Mouse (Mus musculus) duodenum, adult 2 months (tissue): Measurements from ENCODE around the gene Pianp. TPM values are rescaled to one million over a fixed set of nuclear protein-coding genes. Genes with fewer than 3 reads are reported as not detected.

Experiments used
- polyA plus RNA-seq: library from polyadenylated mRNA; depleted of rRNA; stranded (reverse); fragments of >200 nt; gene quantifications from 2 replicates; pipeline ENCODE4 v1.2.3, GENCODE M21; 2012; ENCODE audit warnings: low replicate concordance; rRNA removed

Gene Pianp
- polyA plus RNA-seq: 3.2 and 4.2 TPM in 2 replicates

DNA sequence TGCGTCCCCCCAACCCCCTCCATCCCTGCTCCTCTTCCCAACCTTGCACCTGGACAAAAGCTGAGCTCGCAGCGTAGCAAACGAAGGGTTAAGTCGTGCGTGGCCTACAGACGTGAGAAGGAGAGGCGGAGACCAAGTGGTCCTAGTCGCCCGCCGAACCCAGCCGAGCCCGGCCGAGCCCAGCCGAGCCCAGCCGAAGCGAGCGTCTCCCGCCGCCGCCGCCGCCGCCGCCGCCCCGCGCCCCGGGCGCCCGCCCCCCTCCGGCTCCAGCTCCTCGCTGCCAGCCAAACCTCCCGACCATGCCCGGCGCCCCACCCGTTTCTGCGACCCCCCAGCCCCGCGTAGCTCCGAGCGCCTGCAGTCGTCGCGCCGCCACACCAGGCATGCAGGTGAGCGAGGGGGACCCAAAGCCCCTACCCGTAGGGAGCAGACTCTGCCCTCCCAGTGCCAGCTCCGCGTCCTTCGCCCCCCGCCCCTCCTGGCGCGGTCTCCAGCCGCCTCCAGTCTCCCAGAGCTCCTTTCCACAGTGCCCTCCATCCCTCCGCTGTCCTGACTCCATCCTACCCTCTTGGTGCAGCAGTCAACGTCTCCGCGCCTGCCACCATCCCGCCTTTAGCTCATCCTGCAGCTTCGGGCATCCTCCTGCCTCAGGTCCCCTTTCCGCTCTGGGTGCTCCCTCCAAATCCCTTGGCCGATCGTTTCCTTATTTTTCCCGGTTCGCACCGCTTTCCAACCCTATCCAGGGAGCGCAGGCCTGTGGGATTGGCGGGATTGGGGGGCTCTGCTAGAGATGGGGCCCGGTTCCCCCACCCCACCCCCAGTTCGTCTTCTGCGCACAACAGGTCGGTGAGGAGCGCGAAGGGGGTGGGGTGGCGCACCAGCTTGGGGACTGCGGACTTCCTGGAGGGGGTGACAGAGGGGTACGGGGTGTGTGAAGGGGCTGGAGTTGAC, at the start of gene Pianp:
Pianp (plus strand) TSS at position 144 of the 951 bp plus-strand sequence.

DNA sequence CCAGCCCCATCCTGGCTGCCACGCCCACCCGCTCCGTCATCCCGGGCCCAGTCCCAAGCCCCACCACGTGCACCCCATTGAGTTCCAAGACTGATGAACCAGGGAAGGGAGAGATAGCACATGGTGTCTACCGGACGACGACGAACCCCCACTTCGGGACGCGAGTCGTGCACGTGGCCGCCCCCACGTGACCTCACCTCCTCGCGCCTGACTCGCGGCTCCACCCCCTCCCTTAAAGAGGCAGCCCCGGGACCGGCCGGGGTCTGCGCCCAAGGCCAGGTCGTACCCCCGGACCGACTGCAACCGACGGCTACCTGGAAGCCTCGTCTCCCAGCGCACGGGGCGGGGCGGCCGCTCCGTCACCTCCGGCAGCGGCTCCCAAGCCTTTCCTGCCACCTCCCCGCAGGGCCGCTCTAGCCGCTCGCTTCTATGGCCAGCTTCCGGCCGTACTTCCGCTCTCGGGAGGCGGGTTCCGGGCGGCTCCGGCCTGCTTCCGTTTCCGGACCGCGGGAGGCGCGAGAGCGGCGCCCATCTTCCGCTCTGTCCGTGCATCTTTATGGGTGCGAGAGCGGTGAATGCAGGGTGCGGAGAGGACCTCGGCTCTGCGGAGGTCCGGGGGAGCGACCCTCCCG, 31.3 kb upstream of the Pianp start, which contains the start of gene Cops7a:
Cops7a (minus strand) TSS at position 451 of the 632 bp plus-strand sequence.

DNA sequence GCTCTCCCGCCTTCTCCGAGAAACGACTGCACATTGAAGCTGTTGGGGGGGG, 12.5 kb downstream of the Pianp start, which contains the start of gene Zfp384:
Zfp384 (plus strand) TSS at position 17 of the 52 bp plus-strand sequence.

DNA sequence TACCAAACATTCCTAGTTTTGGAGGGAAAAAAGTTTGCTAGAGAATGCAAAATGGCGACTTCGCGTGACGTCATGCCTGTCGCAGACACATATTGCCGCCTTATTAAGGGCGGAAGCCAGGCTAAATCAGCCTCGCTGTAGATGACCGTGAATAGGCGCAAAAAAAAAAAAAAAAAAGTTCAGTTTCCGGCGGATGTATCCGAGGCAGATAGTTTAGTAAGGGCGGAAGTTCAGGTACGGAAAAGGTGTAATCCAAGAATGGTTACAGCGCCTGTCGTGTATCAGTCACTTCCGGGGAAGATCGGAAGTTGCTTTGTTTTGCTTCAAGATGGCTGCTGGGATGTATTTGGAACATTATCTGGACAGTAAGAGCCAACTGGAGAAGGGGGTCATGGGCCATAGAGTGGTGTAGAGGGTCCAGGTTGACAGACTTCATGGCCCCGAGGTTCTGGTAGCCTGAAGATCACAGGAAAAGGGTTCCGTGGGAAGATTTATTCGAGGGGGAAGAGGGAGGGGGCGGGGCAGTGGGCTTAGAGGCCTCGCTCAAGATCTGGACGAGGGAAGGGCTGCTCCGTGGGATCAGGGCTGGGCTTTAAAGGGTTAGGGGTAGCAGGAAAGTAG, 43.1 kb downstream of the Pianp start, which contains the start of gene Ing4:
Ing4 (plus strand) TSS at position 228 of the 621 bp plus-strand sequence.

DNA sequence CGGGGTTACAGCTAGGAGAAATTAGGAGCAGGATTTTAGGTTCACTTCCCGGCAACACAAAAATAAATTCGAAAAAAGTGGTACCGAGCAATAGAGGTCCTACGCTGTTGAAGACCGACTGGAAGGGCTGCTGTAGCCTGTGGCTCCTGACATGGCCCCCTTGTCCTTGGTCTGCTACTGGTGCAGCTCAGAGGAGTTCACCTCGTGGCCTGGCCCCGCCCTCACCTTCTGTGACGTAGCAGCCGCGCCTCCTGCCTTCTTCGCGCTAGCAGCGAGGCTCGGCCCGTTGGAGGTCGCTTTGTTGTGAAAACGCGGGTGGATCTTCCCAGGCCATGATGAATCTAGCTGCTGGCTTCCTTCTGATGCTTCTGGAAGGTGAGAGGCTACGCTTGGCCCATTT, 53.2 kb downstream of the Pianp start, which contains the start of gene Acrbp:
Acrbp (plus strand) TSS at position 12 of the 400 bp plus-strand sequence.

Other genes with a start within 250 kb of the Pianp start
- not detected in 2 replicates for gene Gm45234, start 240.7 kb upstream of the Pianp start, polyA plus RNA-seq
- gene Atn1, start 240.2 kb upstream of the Pianp start, polyA plus RNA-seq: 60.0 and 70.5 TPM in 2 replicates
- 2.6 and 3.2 TPM in 2 replicates for gene Eno2, start 227.0 kb upstream of the Pianp start, polyA plus RNA-seq
- gene Lrrc23, start 217.0 kb upstream of the Pianp start, polyA plus RNA-seq: 0.09 and 0.30 TPM in 2 replicates
- 21.3 and 42.0 TPM in 2 replicates for gene Spsb2, start 188.0 kb upstream of the Pianp start, polyA plus RNA-seq
- 448 and 753 TPM in 2 replicates for gene Tpi1, start 182.4 kb upstream of the Pianp start, polyA plus RNA-seq
- gene Usp5, start 167.2 kb upstream of the Pianp start, polyA plus RNA-seq: 41.6 and 63.1 TPM in 2 replicates
- 53.1 and 53.5 TPM in 2 replicates for gene Cdca3, start 167.1 kb upstream of the Pianp start, polyA plus RNA-seq
- 0.14 and 0.31 TPM in 2 replicates for gene Gnb3, start 156.4 kb upstream of the Pianp start, polyA plus RNA-seq
- gene P3h3, start 138.9 kb upstream of the Pianp start, polyA plus RNA-seq: 5.8 and 11.2 TPM in 2 replicates
- gene Gpr162, start 132.7 kb upstream of the Pianp start, polyA plus RNA-seq: 0.65 and 1.6 TPM in 2 replicates
- 2.8 and 4.7 TPM in 2 replicates for gene Cd4, start 108.5 kb upstream of the Pianp start, polyA plus RNA-seq
- 3.0 and 7.5 TPM in 2 replicates for gene Lag3, start 85.0 kb upstream of the Pianp start, polyA plus RNA-seq
- gene Ptms, start 76.6 kb upstream of the Pianp start, polyA plus RNA-seq: 874 and 2,100 TPM in 2 replicates
- gene Mlf2, start 65.3 kb upstream of the Pianp start, polyA plus RNA-seq: 369 and 581 TPM in 2 replicates
- 120 and 168 TPM in 2 replicates for gene Cops7a, start 31.2 kb upstream of the Pianp start, polyA plus RNA-seq
- gene Zfp384, start 12.5 kb downstream of the Pianp start, polyA plus RNA-seq: 34.6 and 47.6 TPM in 2 replicates
- gene Ing4, start 43.1 kb downstream of the Pianp start, polyA plus RNA-seq: 32.0 and 39.8 TPM in 2 replicates
- gene Acrbp, start 53.0 kb downstream of the Pianp start, polyA plus RNA-seq: 11.1 and 17.9 TPM in 2 replicates
- 129 and 167 TPM in 2 replicates for gene Lpar5, start 71.2 kb downstream of the Pianp start, polyA plus RNA-seq
- 19.3 and 20.9 TPM in 2 replicates for gene Chd4, start 99.3 kb downstream of the Pianp start, polyA plus RNA-seq
- gene Nop2, start 135.2 kb downstream of the Pianp start, polyA plus RNA-seq: 6.3 and 8.1 TPM in 2 replicates
- gene Iffo1, start 148.5 kb downstream of the Pianp start, polyA plus RNA-seq: 8.8 and 10.6 TPM in 2 replicates
- 4,213 and 4,236 TPM in 2 replicates for gene Gapdh, start 169.8 kb downstream of the Pianp start, polyA plus RNA-seq
- gene Ncapd2, start 195.0 kb downstream of the Pianp start, polyA plus RNA-seq: 47.2 and 47.9 TPM in 2 replicates
- 36.1 and 67.8 TPM in 2 replicates for gene Mrpl51, start 195.1 kb downstream of the Pianp start, polyA plus RNA-seq
- 6.9 and 10.7 TPM in 2 replicates for gene Vamp1, start 218.9 kb downstream of the Pianp start, polyA plus RNA-seq
- 25.3 and 44.5 TPM in 2 replicates for gene Tapbpl, start 235.2 kb downstream of the Pianp start, polyA plus RNA-seq
- 1.6 and 3.5 TPM in 2 replicates for gene Cd27, start 240.3 kb downstream of the Pianp start, polyA plus RNA-seq